Mouse (Mus musculus) G1E-ER4 (cell line): ENCODE results near the gene Alpk1. TPM values are rescaled to one million over a fixed set of nuclear protein-coding genes. Genes with fewer than 3 reads are reported as not detected.

Experiments used
- GATA1 ChIP-seq: IDR thresholded peaks from one replicate; pipeline ENCODE4 v1.8.0; 2012; ENCODE audit warnings: low read length, inconsistent platforms
- polyA plus RNA-seq: library from polyadenylated mRNA; stranded (reverse); fragments of >175 nt; gene quantifications from 2 replicates; pipeline ENCODE4 v1.2.3, GENCODE M21; 2012

Alpk1 gene
- polyA plus RNA-seq, 1 experiment = 0.02 TPM

GRCm38 (mm10) chr3:127694802-127695771 is 85.2 kb downstream of the Alpk1 start:
- TF ChIP-seq GATA1 = no peak

GRCm38 (mm10) chr3:127691230-127691629 is 89.1 kb downstream of the Alpk1 start:
- no peak for TF ChIP-seq GATA1

- no peak for TF ChIP-seq GATA1
Measured at GRCm38 (mm10) chr3:127679703-127680102, 100.6 kb downstream of the Alpk1 start.

GRCm38 (mm10) chr3:127661646-127662531 is 118.4 kb downstream of the Alpk1 start:
- TF ChIP-seq GATA1 = no peak

GRCm38 (mm10) chr3:127660712-127661111 is 119.6 kb downstream of the Alpk1 start:
- no peak for TF ChIP-seq GATA1

GRCm38 (mm10) chr3:127651742-127652653 is 128.3 kb downstream of the Alpk1 start:
- no peak for TF ChIP-seq GATA1

- TF ChIP-seq GATA1 = no peak
Measured at GRCm38 (mm10) chr3:127646156-127646825, 134.0 kb downstream of the Alpk1 start.

GRCm38 (mm10) chr3:127642211-127642610 is 138.1 kb downstream of the Alpk1 start:
- TF ChIP-seq GATA1 = no peak

GRCm38 (mm10) chr3:127640762-127641700 is 139.3 kb downstream of the Alpk1 start:
- TF ChIP-seq GATA1 = no peak

- TF ChIP-seq GATA1 = no peak
Measured at GRCm38 (mm10) chr3:127639875-127640761, 140.2 kb downstream of the Alpk1 start.

GRCm38 (mm10) chr3:127634984-127635349 is 145.4 kb downstream of the Alpk1 start:
- no peak for TF ChIP-seq GATA1

GRCm38 (mm10) chr3:127634101-127634983 is 146.0 kb downstream of the Alpk1 start:
- no peak for TF ChIP-seq GATA1
